Mouse (Mus musculus): Measurements from ENCODE around the gene Dkkl1.
A peak's percentile ranks its signal among the peaks of the same experiment; 100 is the strongest.

The Dkkl1 gene

GRCm38 (mm10) chr7:45229046-45229445 is 17.1 kb upstream of the Dkkl1 start:
- no peak for DNase-seq

DNA sequence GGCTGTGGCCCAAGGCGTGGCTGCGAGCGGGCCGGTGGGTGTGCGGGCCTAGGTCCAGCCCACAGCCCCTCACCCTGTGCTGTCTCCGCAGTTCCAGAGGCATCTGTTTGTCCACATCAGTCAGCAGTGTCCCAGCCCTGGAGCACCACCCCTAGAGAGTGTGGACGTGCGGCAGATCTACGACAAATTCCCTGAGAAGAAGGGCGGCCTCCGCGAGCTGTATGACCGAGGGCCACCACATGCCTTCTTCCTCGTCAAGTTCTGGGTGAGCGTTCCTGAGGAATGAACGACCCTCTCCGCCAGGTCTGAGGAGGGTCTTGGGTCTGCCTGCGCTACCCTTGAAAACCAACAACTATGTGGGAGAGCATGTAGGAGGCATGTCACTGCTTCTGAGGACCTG is 16.6 kb upstream of the Dkkl1 start:
- no peak for DNase-seq

- no peak for DNase-seq
Measured at GRCm38 (mm10) chr7:45226421-45226820, 14.5 kb upstream of the Dkkl1 start.

DNA sequence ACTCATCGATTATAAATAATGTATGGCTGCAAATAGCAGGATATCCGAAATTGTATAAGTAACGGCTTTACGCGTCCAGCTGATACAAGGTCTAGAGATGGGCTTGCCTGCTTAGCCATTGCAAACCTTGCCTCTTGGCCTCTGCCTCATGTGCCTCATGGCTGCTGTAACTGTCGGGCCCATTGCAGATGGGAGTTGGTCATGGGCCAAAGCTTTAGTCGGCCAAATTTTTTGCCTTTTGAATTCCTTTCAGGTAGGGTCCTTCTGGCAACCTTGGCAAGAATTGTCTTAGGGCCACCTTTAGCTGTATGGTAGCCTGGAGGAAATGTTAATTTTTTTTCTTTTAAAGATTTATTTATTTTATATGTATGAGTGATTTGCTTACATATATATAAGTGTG is 12.9 kb upstream of the Dkkl1 start:
- DNase-seq: no peak

- DNase-seq: no peak
Measured at GRCm38 (mm10) chr7:45221680-45222079, 9.7 kb upstream of the Dkkl1 start.

DNA sequence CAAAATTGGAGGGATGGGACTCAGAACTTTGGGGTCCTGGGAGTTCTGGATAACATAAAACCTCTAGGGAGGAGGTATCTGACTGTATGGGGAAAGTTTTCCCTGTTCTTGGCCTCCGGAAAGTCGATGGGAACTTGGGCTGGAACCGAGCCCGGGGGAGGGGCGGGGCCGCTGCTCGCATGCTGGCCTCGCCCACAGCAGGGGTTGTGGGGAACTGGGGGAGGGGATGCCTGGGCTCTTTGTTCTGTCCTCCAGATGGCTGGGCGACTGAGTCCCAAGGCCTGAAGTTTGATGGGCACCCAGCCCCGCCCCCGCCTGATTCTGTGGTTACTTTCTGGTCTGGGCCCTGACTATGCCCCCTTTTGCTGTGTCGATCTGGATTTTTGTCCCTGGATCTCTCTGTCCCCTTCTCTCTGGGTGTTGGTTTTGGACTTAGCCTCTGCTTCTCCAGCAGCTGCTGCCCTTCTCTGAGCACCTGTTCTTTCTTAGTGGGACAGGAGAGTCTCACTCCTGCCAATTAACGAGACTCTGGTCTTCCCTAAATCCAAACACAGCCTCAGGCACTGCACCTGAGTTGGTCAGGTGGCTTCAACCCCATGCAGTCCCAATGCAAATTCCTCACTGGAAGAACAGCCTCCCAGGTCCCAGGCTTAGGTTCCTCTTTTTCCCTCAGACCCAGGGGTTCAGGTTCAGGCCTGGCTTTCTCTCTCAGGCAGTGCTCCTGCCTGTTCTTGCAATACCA is 4.7 kb upstream of the Dkkl1 start:
- DNase-seq: peak; percentile 86 to 90

GRCm38 (mm10) chr7:45215673-45216441 is 3.9 kb upstream of the Dkkl1 start, which contains the start of gene Tead2:
Gene Tead2 (plus strand): TSS chr7:45215753.
- peak; percentile 73 to 80 for DNase-seq

- DNase-seq: no peak
Measured at GRCm38 (mm10) chr7:45213708-45214107, 1.8 kb upstream of the Dkkl1 start.

DNA sequence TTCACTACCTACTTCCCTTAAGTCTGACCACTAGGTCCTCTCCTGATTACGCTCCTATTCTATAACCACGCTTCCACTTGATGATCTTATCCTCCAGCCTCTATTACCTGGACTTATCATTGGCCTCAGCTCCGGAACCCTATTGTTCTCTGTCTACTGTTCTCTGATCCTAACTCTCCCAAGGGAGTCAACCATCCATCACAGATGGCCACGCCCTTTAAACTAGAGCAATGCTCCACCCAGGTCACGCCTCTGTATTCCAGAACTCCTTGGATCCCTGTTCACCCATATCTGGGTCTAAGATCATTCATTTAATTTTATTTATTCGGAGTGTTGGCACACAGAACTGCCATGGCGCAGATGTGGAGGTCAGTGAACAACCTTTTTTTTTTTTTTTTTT is 409 bp upstream of the Dkkl1 start:
- no peak for DNase-seq

- no peak for DNase-seq
Measured at GRCm38 (mm10) chr7:45211070-45211469, 877 bp downstream of the Dkkl1 start.

DNA sequence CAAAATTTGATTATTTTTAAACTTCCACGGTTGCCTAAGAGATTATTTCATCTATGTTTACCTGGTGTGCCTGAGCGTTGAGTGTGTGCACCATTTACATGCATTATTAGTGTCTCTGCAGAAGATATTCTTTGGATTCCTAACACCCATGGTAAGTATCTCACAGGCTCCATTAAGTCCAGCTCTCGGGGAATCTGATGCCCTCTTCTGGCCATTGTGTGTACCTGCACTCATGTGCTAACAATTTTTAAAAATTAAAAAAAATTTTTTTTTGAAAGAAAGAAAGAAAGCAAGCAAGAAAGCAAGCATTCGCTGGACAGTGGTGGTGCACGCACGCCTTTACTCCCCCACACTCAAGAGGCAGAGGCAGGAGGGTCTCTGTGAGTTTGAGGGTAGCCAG is 3.7 kb downstream of the Dkkl1 start:
- no peak for DNase-seq

GRCm38 (mm10) chr7:45204380-45205143 is 7.4 kb downstream of the Dkkl1 start, which contains the start of gene Ccdc155:
Gene Ccdc155 (minus strand): TSS chr7:45204892.
- peak; percentile 94 to 95 for DNase-seq

GRCm38 (mm10) chr7:45202654-45203053 is 9.3 kb downstream of the Dkkl1 start:
- no peak for DNase-seq

- DNase-seq: no peak
Measured at GRCm38 (mm10) chr7:45198961-45199360, 13.0 kb downstream of the Dkkl1 start.

DNA sequence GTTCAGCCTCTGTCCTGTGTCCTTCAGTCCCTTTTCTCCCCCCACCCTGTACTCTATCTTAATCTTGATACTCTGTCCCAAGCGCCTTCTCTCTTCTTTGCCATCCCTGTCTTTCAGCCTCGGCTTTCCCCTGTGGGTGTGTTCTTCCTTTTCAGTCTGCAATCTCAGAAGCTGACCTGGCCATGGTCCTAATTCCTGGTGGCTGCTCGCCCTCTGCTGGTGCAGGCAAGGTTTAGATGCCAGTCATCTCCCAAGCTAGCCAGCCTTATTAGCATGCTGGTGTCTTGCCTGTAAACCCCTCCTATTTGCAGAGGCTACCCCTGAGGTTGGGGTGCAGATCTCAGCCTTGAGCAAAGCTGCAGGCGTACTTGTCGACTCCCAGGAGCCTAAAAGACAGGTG is 13.5 kb downstream of the Dkkl1 start:
- peak; percentile 77 to 80 for DNase-seq

DNA sequence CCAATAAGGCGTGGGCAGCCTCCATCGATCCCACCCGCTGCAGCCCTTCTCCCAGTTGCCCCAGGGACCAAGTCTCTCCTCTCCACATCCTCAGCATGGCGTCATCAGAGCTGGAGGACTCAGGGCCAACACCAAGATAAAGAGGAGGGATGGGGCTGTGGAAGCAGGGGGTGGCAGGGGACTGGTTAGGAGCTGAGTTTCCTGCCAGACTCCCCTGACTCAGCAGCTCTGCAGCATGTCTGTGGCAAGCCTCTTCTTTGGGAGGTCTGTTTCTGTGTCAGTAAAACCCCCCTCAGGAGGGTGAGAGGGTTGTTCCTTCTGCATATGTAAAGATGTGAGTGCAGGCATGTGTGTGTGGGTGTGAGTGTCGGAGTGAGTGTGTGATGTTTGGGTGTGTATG is 15.0 kb downstream of the Dkkl1 start:
- DNase-seq: no peak

DNA sequence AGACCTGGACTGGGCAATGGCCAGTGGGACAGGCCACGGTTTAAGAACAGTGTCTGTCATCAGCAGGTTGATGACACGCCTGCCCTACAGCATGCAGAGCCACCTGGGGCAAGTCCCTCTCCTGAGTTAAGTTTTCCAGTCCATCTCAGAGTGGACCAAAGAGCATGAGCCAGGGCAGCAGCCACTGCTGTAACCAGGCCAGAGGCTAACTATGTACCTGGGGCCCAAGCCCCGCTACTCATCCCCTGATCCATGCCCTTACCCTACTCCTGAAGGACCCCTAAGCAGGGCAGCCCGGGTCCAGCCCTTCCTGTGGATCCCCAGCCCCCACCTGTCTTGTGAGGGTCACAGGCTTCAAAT is 15.8 kb downstream of the Dkkl1 start:
- no peak for DNase-seq

GRCm38 (mm10) chr7:45195341-45196175 is 16.4 kb downstream of the Dkkl1 start:
- no peak for DNase-seq

- DNase-seq: no peak
Measured at GRCm38 (mm10) chr7:45193871-45194785, 17.8 kb downstream of the Dkkl1 start.

GRCm38 (mm10) chr7:45193406-45193805 is 18.5 kb downstream of the Dkkl1 start:
- DNase-seq: no peak

DNA sequence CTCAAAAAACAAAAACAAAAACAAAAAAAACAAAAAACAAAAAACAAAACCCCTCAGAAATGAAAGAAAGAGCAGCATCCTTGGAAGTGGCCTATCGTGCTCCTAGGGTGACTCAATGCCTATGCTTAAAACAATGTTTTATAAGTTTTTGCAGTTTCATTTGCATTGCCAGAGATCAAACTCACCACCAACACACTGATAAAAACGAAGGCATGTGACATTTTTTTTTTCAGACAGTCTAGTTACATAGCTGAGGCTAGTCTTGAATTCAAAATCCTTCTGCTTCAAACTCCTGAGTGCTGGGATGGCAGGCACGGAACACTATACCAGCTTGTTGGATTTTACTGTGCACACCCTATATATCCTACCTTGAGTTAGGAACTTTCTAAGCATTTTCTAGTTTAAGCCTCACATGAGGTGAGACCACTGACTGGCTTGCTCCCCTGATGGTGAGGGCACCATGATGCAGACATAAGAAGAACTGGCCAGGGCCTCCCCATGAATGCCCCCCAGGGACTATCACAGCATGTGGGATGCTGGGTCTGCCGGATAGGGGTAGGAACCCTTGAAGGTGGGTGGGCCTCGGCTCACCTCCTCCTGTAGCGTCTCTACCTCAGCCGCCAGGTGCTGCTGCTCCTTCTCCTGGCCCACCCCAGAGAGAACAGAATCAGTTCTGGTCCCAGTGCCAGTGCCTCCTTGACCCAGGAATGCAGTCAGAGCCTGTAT is 19.2 kb downstream of the Dkkl1 start:
- DNase-seq: no peak

All from lung, postnatal 4 days (tissue).